Mouse (Mus musculus): ENCODE results near the gene Myl4. TPM values are rescaled to one million over a fixed set of nuclear protein-coding genes. Genes with fewer than 3 reads are reported as not detected.

Myl4 gene
- polyA plus RNA-seq, 1 experiment: 3.8 TPM

- TF ChIP-seq EP300 (IDR thresholded peaks at IDR 0.05; ENCODE audit: insufficient read depth, low read depth, low read length) (no peak), CTCF (IDR thresholded peaks at IDR 0.05; ENCODE audit: low read depth, low read length) (no peak), POLR2A (IDR thresholded peaks at IDR 0.05; ENCODE audit: insufficient read depth, low read length) (no peak)
- no peaks in the 10 kb centered on the region for H3K36me3 ChIP-seq (ENCODE audit: control insufficient read depth, insufficient read depth, low read length, poor library complexity, severe bottlenecking)
Observed at GRCm38 (mm10) chr11:104638906-104639305, 88.4 kb downstream of the Myl4 start.

GRCm38 (mm10) chr11:104639634-104640033 lies 89.2 kb downstream of the Myl4 start:
- no peaks in the 10 kb centered on the region for H3K36me3 ChIP-seq (ENCODE audit: control insufficient read depth, insufficient read depth, low read length, poor library complexity, severe bottlenecking)
- TF ChIP-seq CTCF (IDR thresholded peaks at IDR 0.05; ENCODE audit: low read depth, low read length) (no peak), EP300 (IDR thresholded peaks at IDR 0.05; ENCODE audit: insufficient read depth, low read depth, low read length) (no peak), POLR2A (IDR thresholded peaks at IDR 0.05; ENCODE audit: insufficient read depth, low read length) (no peak)
- H3K4me1 ChIP-seq (ENCODE audit: control insufficient read depth, insufficient read depth, low read length): no peaks in the 10 kb centered on the region

More at GRCm38 (mm10) chr11:104638906-104639305, 88.4 kb downstream of the Myl4 start:
- no peaks in the 10 kb centered on the region for H3K4me1 ChIP-seq (ENCODE audit: control insufficient read depth, insufficient read depth, low read length)
- H3K9me3 ChIP-seq (replicated peaks; ENCODE audit: control insufficient read depth, insufficient read depth, low read length, poor library complexity, severe bottlenecking): no peaks in the 10 kb centered on the region
- no peaks in the 10 kb centered on the region for H3K27me3 ChIP-seq (ENCODE audit: control insufficient read depth, insufficient read depth, low read length, poor library complexity, severe bottlenecking)
- no peak overlapping the region for H3K27ac ChIP-seq (ENCODE audit: insufficient read depth, low read length)
- no peak overlapping the region for H3K9ac ChIP-seq (ENCODE audit: low read depth, poor library complexity, severe bottlenecking)
- no peak overlapping the region for H3K4me3 ChIP-seq (ENCODE audit: low read depth, low read length)

DNA sequence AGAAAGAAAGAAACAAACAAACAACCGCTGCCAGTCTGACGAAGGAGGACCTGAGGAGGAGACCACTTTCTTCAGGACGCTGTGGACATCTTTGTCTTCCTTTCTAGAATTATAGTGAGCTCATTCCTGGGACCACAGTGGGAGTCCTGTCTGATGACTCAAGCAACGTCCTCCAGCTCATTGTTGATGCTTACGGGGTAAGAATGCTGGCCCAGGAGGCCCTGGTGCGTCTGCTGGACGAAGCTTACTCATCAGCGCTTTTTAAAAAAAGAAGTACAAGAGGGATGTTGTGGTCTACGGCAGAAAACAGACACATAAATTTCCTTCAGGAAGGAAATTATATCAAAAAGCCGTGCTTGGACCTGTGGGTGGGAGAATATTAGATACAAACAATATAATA lies 90.4 kb downstream of the Myl4 start:
- Histone ChIP-seq H3K27ac (ENCODE audit: insufficient read depth, low read length) (no peak overlapping the region), H3K4me3 (ENCODE audit: low read depth, low read length) (no peak overlapping the region), H3K36me3 (ENCODE audit: control insufficient read depth, insufficient read depth, low read length, poor library complexity, severe bottlenecking) (no peaks in the 10 kb centered on the region), H3K9me3 (replicated peaks; ENCODE audit: control insufficient read depth, insufficient read depth, low read length, poor library complexity, severe bottlenecking) (no peaks in the 10 kb centered on the region), H3K27me3 (ENCODE audit: control insufficient read depth, insufficient read depth, low read length, poor library complexity, severe bottlenecking) (no peaks in the 10 kb centered on the region), H3K9ac (ENCODE audit: low read depth, poor library complexity, severe bottlenecking) (no peak overlapping the region), H3K4me1 (ENCODE audit: control insufficient read depth, insufficient read depth, low read length) (no peaks in the 10 kb centered on the region)
- TF ChIP-seq EP300 (IDR thresholded peaks at IDR 0.05; ENCODE audit: insufficient read depth, low read depth, low read length) (no peak), POLR2A (IDR thresholded peaks at IDR 0.05; ENCODE audit: insufficient read depth, low read length) (no peak)

More at GRCm38 (mm10) chr11:104639634-104640033, 89.2 kb downstream of the Myl4 start:
- H3K27ac ChIP-seq (ENCODE audit: insufficient read depth, low read length): no peak overlapping the region
- H3K9me3 ChIP-seq (replicated peaks; ENCODE audit: control insufficient read depth, insufficient read depth, low read length, poor library complexity, severe bottlenecking): no peaks in the 10 kb centered on the region
- H3K9ac ChIP-seq (ENCODE audit: low read depth, poor library complexity, severe bottlenecking): no peak overlapping the region
- no peaks in the 10 kb centered on the region for H3K27me3 ChIP-seq (ENCODE audit: control insufficient read depth, insufficient read depth, low read length, poor library complexity, severe bottlenecking)
- H3K4me3 ChIP-seq (ENCODE audit: low read depth, low read length): no peak overlapping the region

DNA sequence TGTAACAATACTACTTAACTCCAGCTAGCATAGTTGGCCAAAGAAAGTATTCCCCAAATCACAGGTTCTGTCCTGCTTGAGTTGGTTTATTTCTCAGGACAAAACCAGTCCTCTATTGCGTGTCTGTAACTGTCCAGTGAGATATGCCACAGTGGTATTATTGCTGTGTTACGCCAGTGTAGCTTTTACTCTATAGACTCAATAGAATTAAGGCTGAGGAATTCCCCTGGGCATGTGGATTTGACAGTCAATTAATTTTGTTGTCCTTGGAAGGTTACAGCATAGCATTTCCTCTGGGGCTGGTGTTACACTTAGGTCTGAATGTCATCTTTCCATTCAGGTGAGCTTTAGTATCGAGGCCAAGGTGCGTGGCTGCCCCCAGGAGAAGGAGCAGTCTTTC lies 92.8 kb downstream of the Myl4 start:
- Histone ChIP-seq H3K4me3 (ENCODE audit: low read depth, low read length) (no peak overlapping the region), H3K36me3 (ENCODE audit: control insufficient read depth, insufficient read depth, low read length, poor library complexity, severe bottlenecking) (no peaks in the 10 kb centered on the region), H3K27me3 (ENCODE audit: control insufficient read depth, insufficient read depth, low read length, poor library complexity, severe bottlenecking) (no peaks in the 10 kb centered on the region), H3K4me1 (ENCODE audit: control insufficient read depth, insufficient read depth, low read length) (no peaks in the 10 kb centered on the region), H3K9ac (ENCODE audit: low read depth, poor library complexity, severe bottlenecking) (no peak overlapping the region), H3K9me3 (replicated peaks; ENCODE audit: control insufficient read depth, insufficient read depth, low read length, poor library complexity, severe bottlenecking) (no peaks in the 10 kb centered on the region), H3K27ac (ENCODE audit: insufficient read depth, low read length) (no peak overlapping the region)
- TF ChIP-seq POLR2A (IDR thresholded peaks at IDR 0.05; ENCODE audit: insufficient read depth, low read length) (no peak), EP300 (IDR thresholded peaks at IDR 0.05; ENCODE audit: insufficient read depth, low read depth, low read length) (no peak), CTCF (IDR thresholded peaks at IDR 0.05; ENCODE audit: low read depth, low read length) (no peak)

Other genes starting within 250 kb of the Myl4 start
- 81.7 and 83.9 TPM in 2 replicates for gene Kansl1, start 81.8 kb upstream of the Myl4 start, polyA plus RNA-seq (2011; ENCODE audit: insufficient read depth, insufficient read length, low read depth, missing spikeins)
- gene Cdc27, start within 50 bp of the Myl4 start, polyA plus RNA-seq (2011; ENCODE audit: insufficient read depth, insufficient read length, low read depth, missing spikeins): 92.9 and 95.2 TPM in 2 replicates
- gene Itgb3, start 57.3 kb downstream of the Myl4 start, polyA plus RNA-seq (2011; ENCODE audit: insufficient read depth, insufficient read length, low read depth, missing spikeins): 5.1 and 5.8 TPM in 2 replicates
- gene Gm11639, start 135.0 kb downstream of the Myl4 start, polyA plus RNA-seq (2011; ENCODE audit: insufficient read depth, insufficient read length, low read depth, missing spikeins): 0.07 TPM in 1 of 2 replicates, not detected in the other

All from ES-Bruce4 (cell line).